Mouse (Mus musculus) leukemia stem cell, adult 10-12 weeks (primary cell): ENCODE measurements around the gene Gadd45a. TPM values are rescaled to one million over a fixed set of nuclear protein-coding genes. Genes with fewer than 3 reads are reported as not detected.

Source experiments
- polyA plus RNA-seq: library from polyadenylated mRNA; stranded (reverse); fragments of >175 nt; gene quantifications from 2 replicates; pipeline ENCODE4 v1.2.3, GENCODE M21; 2012; ENCODE audit warnings: low replicate concordance

Gene Gadd45a
- polyA plus RNA-seq: 65.3 and 159 TPM in 2 replicates

DNA sequence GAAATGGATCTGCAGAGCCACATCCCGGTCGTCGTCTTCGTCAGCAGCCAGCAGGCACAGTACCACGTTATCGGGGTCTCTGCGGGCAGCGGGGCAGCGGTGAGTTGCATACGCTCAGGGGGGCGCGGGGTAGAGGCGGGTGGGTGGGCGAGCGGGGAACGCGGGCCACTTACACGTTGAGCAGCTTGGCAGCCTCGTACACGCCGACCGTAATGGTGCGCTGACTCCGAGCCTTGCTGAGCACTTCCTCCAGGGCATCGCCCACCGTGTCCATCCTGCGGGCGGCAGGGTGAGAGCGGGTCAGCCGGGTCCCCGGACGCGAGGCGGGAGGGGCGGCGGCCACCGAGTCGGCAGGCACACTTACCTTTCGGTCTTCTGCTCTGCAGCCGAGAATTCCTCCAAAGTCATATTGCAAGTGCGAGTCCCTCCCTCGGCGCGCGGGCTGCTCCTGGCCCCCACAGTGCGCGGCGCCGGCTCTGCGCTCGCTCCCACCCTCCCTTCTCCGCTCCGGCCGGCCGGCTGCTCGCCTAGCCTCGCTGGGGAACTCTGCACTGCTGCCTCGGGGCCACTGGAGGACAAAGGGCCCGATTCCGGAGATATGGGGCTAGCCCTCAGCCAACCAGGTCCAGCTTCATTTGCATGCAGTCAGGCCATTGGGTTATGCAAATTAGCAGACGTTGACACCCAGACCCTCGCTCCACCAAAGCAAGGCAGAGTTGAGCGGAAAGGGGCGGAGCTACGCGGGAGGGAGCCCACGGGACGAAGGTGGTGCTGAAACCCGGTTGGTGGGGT lies at the start of gene Gadd45a:
Gene Gadd45a (minus strand): TSS at position 621 of the 792 bp plus-strand sequence.

Other genes with a start within 250 kb of the Gadd45a start
- gene Vmn1r39, start 226.8 kb downstream of the Gadd45a start, polyA plus RNA-seq: not detected in 2 replicates
- gene Gng12, start 141.1 kb downstream of the Gadd45a start, polyA plus RNA-seq: 1.3 and 1.8 TPM in 2 replicates
- 1,124 and 1,129 TPM in 2 replicates for gene Serbp1, start 200.7 kb upstream of the Gadd45a start, polyA plus RNA-seq